Mouse (Mus musculus) left cerebral cortex, adult 2 months (tissue): ENCODE measurements around the gene Pcnx2. TPM values are rescaled to one million over a fixed set of nuclear protein-coding genes. Genes with fewer than 3 reads are reported as not detected.
A peak's percentile ranks its signal among the peaks of the same experiment; 100 is the strongest.

Source experiments
- DNase-seq, 2 experiments: peaks; one replicate each; pipeline ENCODE4 v3.0.0; 2021 to 2022; ENCODE audit warnings: low spot score in 2 of 2, mixed read lengths in 1 of 2; ENCODE audit errors: extremely low spot score in 1 of 2
- H3K27ac ChIP-seq: fragments of 200-600 bp; 2 replicates; pipeline ENCODE4 v1.8.1; 2022
- H3K4me3 ChIP-seq: fragments of 200-600 bp; 2 replicates; pipeline ENCODE4 v1.8.1; 2022
- CTCF ChIP-seq: fragments of 200-600 bp; IDR thresholded peaks from 2 replicates; pipeline ENCODE4 v1.8.1; 2022; ENCODE audit warnings: antibody characterized with exemption, mild to moderate bottlenecking, moderate library complexity
- intact Hi-C: fragments of 180-260 bp; cut with DNase I; formaldehyde crosslinking; loops from one replicate; pipeline ENCODE4 v1.15.1; 2025
- total RNA-seq, 2 experiments: library from RNA; stranded (reverse); gene quantifications; 2 replicates each; pipeline ENCODE4 v1.2.3; 2021

Gene Pcnx2
- total RNA-seq, 2 experiments from 2014 or later: 90.3 to 91.0 TPM

GRCm38 (mm10) chr8:125853300-125853699 is 44.8 kb downstream of the Pcnx2 start:
- Histone ChIP-seq H3K4me3 (no peak overlapping the region), H3K27ac (no peak overlapping the region)
- intact Hi-C loops: no loop called here
- no peak for DNase-seq
- no peak for TF ChIP-seq CTCF

DNA sequence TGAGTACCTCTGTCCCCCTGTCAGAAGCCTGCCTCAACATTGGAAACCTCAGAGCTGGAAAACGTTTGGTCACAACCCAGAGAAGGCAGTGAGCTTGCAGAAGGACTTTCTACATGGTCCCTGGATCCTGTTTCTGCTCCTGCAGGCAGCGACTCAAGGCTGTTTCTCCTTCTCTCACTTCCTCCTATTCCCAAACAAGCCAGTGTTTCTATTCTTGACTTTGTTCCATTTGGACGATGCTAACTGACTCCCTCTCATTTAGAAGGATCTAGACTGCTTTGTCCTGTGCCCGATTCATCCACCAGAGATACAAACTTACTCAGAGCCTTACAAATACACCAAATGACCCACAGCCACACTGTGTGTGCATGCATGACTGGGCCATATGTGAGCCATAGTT is 48.9 kb downstream of the Pcnx2 start:
- Histone ChIP-seq H3K27ac (no peak overlapping the region; the same call in 1 of the 2 replicates), H3K4me3 (no peak overlapping the region)
- DNase-seq: no peak
- intact Hi-C loops: no loop called here
- TF ChIP-seq CTCF: no peak

DNA sequence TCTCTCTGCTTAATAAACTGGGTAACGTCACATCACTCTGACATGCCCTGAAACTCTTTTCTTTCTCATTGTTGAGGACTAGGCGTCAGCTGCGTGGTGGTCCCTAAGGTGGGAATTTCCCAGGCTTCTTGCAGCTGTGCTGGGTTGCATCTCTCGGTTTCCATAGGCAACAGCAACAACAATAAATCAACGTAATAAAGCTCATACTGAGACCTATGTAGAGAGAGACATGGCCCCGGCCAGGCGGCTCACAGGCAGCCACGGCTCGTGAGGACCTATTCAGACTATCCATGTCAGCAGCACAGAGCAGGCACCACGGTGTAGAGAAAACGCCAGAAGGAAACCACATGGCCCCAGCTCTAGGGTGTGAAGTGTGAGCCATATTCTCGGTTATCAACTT is 50.3 kb downstream of the Pcnx2 start:
- no peak for TF ChIP-seq CTCF
- DNase-seq: no peak
- Histone ChIP-seq H3K4me3 (no peak overlapping the region), H3K27ac (no peak overlapping the region)
- intact Hi-C loops: no loop called here

GRCm38 (mm10) chr8:125845281-125845680 is 52.8 kb downstream of the Pcnx2 start:
- Histone ChIP-seq H3K4me3 (no peak overlapping the region), H3K27ac (no peak overlapping the region)
- TF ChIP-seq CTCF: no peak
- no peak for DNase-seq
- intact Hi-C loops: no loop called here

DNA sequence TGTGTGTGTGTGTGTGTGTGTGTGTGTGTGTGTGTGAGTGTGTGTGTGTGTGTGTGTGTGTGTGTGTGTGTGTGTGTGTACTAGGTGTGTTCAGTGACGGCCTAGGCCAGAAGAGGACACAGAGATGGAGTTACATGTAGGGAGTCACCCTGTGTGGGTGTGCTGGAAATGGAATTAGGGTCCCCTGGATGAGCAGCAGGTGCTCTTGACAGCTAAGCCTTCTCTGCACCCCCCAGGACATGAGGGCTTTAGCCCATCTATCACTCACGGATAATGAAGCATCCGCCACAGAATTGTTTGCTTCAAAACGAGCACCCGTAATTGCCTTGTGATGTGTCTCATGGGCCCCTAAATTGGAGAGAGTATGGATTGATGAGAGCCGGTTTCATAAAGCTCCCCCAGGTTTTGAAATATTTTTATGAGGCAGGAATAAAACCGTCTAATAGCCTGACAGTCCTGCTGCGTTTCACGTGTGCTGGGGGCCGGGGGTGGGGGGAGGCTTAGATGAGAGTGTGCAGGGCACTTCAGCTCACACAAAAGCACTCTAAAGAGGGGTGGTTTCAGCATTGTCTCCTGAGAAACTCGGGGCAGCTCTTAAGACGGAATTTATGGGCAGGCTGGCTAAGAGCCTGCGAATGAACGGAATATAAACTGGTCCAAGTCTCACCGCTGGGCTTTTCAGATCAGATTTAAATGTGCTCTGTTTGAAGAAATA is 54.8 kb downstream of the Pcnx2 start:
- no peak for DNase-seq
- H3K27ac ChIP-seq: no peak overlapping the region
- TF ChIP-seq CTCF: no peak
- intact Hi-C loops: no loop called here
- H3K4me3 ChIP-seq: no peak overlapping the region

DNA sequence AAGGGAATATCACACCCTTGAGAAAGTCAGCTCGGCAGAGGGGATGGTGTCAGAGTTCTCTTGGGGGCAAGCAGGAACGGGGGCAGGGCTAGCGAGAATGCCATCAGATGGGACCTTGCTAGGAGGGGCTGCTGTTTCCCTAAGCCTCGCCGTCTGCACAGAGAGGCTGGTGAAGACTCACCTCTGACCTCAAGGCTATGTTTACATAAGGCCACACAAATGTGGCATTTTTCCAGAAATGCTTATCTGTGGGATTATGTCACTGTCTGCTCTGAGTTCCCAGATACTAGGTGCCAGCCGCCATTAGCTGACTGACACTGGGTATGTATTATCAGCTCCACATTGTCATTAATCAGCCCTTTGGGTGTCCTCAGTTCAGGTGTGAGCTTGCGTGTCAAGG is 56.0 kb downstream of the Pcnx2 start:
- no peak for TF ChIP-seq CTCF
- Histone ChIP-seq H3K4me3 (no peak overlapping the region), H3K27ac (no peak overlapping the region)
- intact Hi-C loops: no loop called here
- no peak for DNase-seq

GRCm38 (mm10) chr8:125824688-125825087 is 73.4 kb downstream of the Pcnx2 start:
- 0 out of 2 replicates have a peak overlapping the region, but pooled peaks have one; percentile 8 for H3K27ac ChIP-seq
- intact Hi-C loops: no loop called here
- no peak for DNase-seq
- no peak overlapping the region for H3K4me3 ChIP-seq
- TF ChIP-seq CTCF: peak; percentile 57

GRCm38 (mm10) chr8:125823719-125824118 is 74.4 kb downstream of the Pcnx2 start:
- Histone ChIP-seq H3K4me3 (no peak overlapping the region), H3K27ac (no peak overlapping the region; the same call in 1 of the 2 replicates)
- intact Hi-C loops: no loop called here
- DNase-seq: no peak
- no peak for TF ChIP-seq CTCF

GRCm38 (mm10) chr8:125822065-125822464 is 76.1 kb downstream of the Pcnx2 start:
- no peak for DNase-seq

GRCm38 (mm10) chr8:125819797-125820196 is 78.3 kb downstream of the Pcnx2 start:
- H3K27ac ChIP-seq: peak overlapping the region; percentile 47
- intact Hi-C loops: no loop called here

More at GRCm38 (mm10) chr8:125822065-125822464, 76.1 kb downstream of the Pcnx2 start:
- Histone ChIP-seq H3K4me3 (no peak overlapping the region), H3K27ac (no peak overlapping the region; the same call in 1 of the 2 replicates)
- no peak for TF ChIP-seq CTCF
- intact Hi-C loops: no loop called here

DNA sequence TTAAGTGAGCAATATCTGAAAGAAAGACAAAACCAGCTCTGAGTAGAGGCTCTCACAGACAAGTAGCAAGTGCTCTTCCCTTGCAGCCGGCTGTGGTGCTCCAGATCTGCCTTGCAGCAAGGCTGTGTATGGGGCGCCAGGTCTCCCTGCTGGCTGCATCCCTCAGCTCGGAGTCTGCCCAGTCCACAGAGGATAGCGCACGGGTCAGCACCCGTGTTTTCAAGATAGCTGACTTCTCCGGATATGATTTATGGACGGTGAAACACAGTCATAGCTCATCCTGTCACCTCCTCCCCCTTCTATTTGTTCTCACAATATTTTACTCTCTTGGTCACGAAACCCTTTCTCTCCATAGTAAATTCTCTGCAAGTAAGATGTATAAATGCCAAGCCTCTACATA is 79.3 kb downstream of the Pcnx2 start:
- TF ChIP-seq CTCF: no peak
- Histone ChIP-seq H3K4me3 (no peak overlapping the region), H3K27ac (no peak overlapping the region)
- no peak for DNase-seq
- intact Hi-C loops: no loop called here

More at GRCm38 (mm10) chr8:125819797-125820196, 78.3 kb downstream of the Pcnx2 start:
- H3K4me3 ChIP-seq: no peak overlapping the region
- peak; percentile 52 to 58 for DNase-seq
- TF ChIP-seq CTCF: no peak

- Histone ChIP-seq H3K4me3 (no peak overlapping the region), H3K27ac (no peak overlapping the region)
- no peak for TF ChIP-seq CTCF
- no peak for DNase-seq
- intact Hi-C loops: no loop called here
Observed at GRCm38 (mm10) chr8:125816742-125817141, 81.4 kb downstream of the Pcnx2 start.

DNA sequence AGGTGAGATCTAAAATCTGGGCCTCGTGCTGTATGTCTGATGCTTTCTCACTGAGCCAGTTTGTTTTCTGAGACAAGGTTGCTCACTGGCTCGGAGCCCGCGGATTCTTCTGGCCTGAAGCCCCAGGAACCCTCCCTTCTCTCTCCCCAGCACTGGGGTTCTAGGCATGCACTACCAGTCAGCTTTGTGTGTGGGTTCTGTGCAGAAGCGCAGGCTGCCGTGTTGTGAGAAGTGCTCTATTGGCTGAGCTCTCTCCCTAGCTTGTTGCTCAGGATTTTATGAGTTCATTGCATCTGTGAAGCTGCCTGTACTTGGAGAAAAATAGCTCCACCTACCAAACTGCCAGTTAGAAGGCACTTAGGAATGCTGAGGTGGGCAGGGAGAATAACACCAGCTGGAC is 89.3 kb downstream of the Pcnx2 start:
- TF ChIP-seq CTCF: no peak
- intact Hi-C loops: no loop called here
- peak overlapping the region; percentile 71; the same call in 1 of the 2 replicates for H3K27ac ChIP-seq
- no peak overlapping the region for H3K4me3 ChIP-seq
- DNase-seq: peak; percentile 56 to 69
